Mouse (Mus musculus) ES-E14 (cell line): ENCODE measurements around the gene Scamp3. TPM values are rescaled to one million over a fixed set of nuclear protein-coding genes. Genes with fewer than 3 reads are reported as not detected.

Experiments
- DNase-seq: peaks from one replicate; pipeline ENCODE4 v3.0.0-alpha.2; 2013; ENCODE audit warnings: low read depth, low spot score
- H3K27ac ChIP-seq: 2 replicates; pipeline ENCODE4 v1.5.1; 2012; ENCODE audit warnings: low read depth, mild to moderate bottlenecking, low read length, moderate library complexity, mixed read lengths; ENCODE audit not compliant: poor library complexity, insufficient read depth, severe bottlenecking
- H3K36me3 ChIP-seq: 2 replicates; pipeline ENCODE4 v1.6.1; 2012; ENCODE audit warnings: mild to moderate bottlenecking, low read length, moderate library complexity, mixed read lengths; ENCODE audit not compliant: control insufficient read depth, poor library complexity, insufficient read depth, severe bottlenecking
- H3K4me1 ChIP-seq, 2 experiments: fragments of 150-350 bp in 1 of 2; sonication (generic) in 1 of 2; 2 replicates each; pipeline ENCODE4 v1.6.1; 2012; ENCODE audit warnings: low read length in 2 of 2, mild to moderate bottlenecking in 1 of 2, mixed read lengths in 1 of 2; ENCODE audit not compliant: control insufficient read depth in 2 of 2, insufficient read depth in 2 of 2, poor library complexity in 1 of 2
- H3K4me3 ChIP-seq, 2 experiments: fragments of 150-350 bp in 1 of 2; sonication (generic) in 1 of 2; 2 replicates each; pipeline ENCODE4 v1.5.1; 2012; ENCODE audit warnings: low read length in 2 of 2, low read depth in 1 of 2, mild to moderate bottlenecking in 1 of 2, mixed read lengths in 1 of 2; ENCODE audit not compliant: insufficient read depth in 1 of 2, poor library complexity in 1 of 2, severe bottlenecking in 1 of 2
- H3K9ac ChIP-seq: 2 replicates; pipeline ENCODE4 v1.6.1; 2012; ENCODE audit warnings: low read depth, mild to moderate bottlenecking, low read length, mixed read lengths; ENCODE audit not compliant: poor library complexity, insufficient read depth, severe bottlenecking
- H3K9me3 ChIP-seq: fragments of 150-350 bp; sonication (generic); 2 replicates; pipeline ENCODE4 v1.6.1; 2012; ENCODE audit warnings: low read depth, mild to moderate bottlenecking, low read length; ENCODE audit not compliant: control insufficient read depth, insufficient read depth
- CHD2 ChIP-seq: IDR thresholded peaks from 2 replicates; pipeline ENCODE4 v1.6.1; 2014; ENCODE audit warnings: mild to moderate bottlenecking, low read depth, low read length, inconsistent platforms
- HCFC1 ChIP-seq: IDR thresholded peaks from 2 replicates; pipeline ENCODE4 v1.6.1; 2012; ENCODE audit warnings: low read length, inconsistent platforms, borderline replicate concordance; ENCODE audit not compliant: insufficient read depth
- MAFK ChIP-seq: IDR thresholded peaks from 2 replicates; pipeline ENCODE4 v1.6.1; 2014; ENCODE audit warnings: mild to moderate bottlenecking, low read depth, low read length, inconsistent platforms; ENCODE audit not compliant: insufficient read depth
- ZC3H11A ChIP-seq: IDR thresholded peaks from 2 replicates; pipeline ENCODE4 v1.6.1; 2012; ENCODE audit warnings: low read depth, mild to moderate bottlenecking, inconsistent platforms, low read length, borderline replicate concordance
- ZNF384 ChIP-seq: IDR thresholded peaks from 2 replicates; pipeline ENCODE4 v1.6.1; 2012; ENCODE audit warnings: low read depth, low read length, inconsistent platforms
- in situ Hi-C, 2 experiments: fragments of 600-800 bp; cut with MboI; formaldehyde crosslinking; loops; one replicate each; pipeline ENCODE4 v1.15.1; 2025; ENCODE audit warnings: low sequenced_read_pairs in 2 of 2, inconsistent platforms in 1 of 2; ENCODE audit not compliant: unreplicated experiment in 2 of 2
- total RNA-seq: library from RNA; depleted of rRNA; stranded (reverse); fragments of 300-350 nt; gene quantifications from 2 replicates; pipeline ENCODE4 v1.2.3, GENCODE M21; 2012

Scamp3 gene
- total RNA-seq, 1 experiment: 83.2 TPM

DNA sequence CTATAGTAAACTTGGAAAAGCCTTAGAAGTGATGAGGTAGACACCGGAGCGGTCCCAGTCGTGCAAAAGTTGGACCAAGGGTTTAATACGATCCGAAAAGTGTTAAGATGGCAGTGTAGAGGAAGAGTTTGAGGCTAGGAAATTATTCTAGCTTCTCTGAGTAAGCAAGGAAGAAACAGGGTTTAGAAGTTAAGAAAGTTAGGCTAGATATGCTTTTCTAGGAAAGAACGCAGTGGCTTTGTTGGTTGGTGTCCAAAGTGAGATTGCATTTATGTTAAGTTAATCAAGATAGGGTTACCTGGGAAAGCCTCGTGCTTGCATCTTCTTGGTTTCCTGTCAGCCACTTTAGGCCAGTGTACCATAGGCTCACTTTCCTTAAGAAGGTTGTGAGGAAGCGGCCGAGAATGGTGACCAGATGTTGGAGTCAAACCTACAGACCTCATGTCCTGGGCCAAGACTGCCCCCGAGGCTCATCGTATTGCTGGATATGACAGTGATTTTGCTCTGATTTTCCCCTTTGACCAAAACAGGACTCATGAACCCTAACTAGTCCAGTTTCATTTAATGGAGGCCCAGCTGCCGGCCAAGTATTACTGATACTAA is 11.9 kb upstream of the Scamp3 start:
- Histone ChIP-seq H3K9ac (peak overlapping the region; percentile 97), H3K9me3 (no peaks in the 10 kb centered on the region), H3K27ac (peak overlapping the region; percentile 88), H3K36me3 (peaks cover 31% of the 10 kb centered on the region), H3K4me1 (peaks cover 5% of the 10 kb centered on the region in 2 experiments; a peak in 2 of 4 replicates), H3K4me3 (peak overlapping the region; percentile 99)
- no peak for DNase-seq
- TF ChIP-seq MAFK (no peak), ZC3H11A (no peak), CHD2 (no peak), ZNF384 (no peak), HCFC1 (no peak)
- in situ Hi-C loops: no loop called here

GRCm38 (mm10) chr3:89166945-89167344 is 10.3 kb upstream of the Scamp3 start:
- no peak for DNase-seq
- no peaks in the 10 kb centered on the region for H3K9me3 ChIP-seq
- no peak overlapping the region for H3K27ac ChIP-seq
- H3K36me3 ChIP-seq: peaks cover 40% of the 10 kb centered on the region
- in situ Hi-C loops: no loop called here
- peaks cover 5% of the 10 kb centered on the region in 2 experiments; a peak in 2 of 4 replicates for H3K4me1 ChIP-seq
- H3K4me3 ChIP-seq: no peak overlapping the region
- no peak overlapping the region for H3K9ac ChIP-seq
- TF ChIP-seq HCFC1 (no peak), CHD2 (no peak), MAFK (no peak), ZC3H11A (no peak), ZNF384 (no peak)

DNA sequence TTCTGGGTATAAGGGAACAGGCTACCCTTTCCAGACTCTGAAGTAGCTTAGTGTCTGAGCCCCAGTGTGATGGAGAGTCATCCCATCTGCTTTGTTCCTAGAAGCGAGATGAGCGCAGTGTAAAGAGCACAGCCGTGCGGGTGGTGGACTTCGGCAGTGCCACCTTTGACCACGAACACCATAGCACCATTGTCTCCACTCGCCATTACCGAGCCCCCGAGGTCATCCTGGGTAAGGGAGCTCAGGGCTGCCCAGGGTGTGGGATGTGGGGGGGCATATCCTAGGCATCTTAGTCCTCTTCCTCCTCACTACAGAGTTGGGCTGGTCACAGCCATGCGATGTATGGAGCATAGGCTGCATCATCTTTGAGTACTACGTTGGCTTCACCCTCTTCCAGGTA is 2.4 kb upstream of the Scamp3 start:
- Histone ChIP-seq H3K4me1 (peaks cover 4% of the 10 kb centered on the region in 2 experiments; a peak in 2 of 4 replicates), H3K9me3 (no peaks in the 10 kb centered on the region), H3K9ac (no peak overlapping the region), H3K27ac (no peak overlapping the region), H3K4me3 (no peak overlapping the region), H3K36me3 (peaks cover 58% of the 10 kb centered on the region)
- TF ChIP-seq MAFK (no peak), ZNF384 (no peak), HCFC1 (no peak)
- no peak for DNase-seq
- in situ Hi-C loops: no loop called here

DNA sequence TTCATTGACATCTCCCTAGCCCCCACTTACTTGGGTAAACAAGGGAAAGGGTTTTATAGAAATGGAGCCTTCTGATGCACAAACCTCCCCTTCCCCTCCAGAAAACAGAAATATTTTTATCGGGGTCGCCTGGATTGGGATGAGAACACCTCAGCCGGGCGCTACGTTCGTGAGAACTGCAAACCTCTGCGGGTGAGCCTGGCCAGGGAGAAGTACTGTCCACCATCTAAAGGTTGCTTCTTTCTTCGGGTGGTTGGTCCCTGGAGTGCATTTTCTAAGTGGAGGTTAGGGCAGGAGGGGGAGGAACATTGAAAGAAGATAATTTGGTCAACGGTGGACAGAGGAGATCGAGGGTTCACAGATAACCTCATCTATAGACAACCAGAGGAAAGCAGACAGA is 1.7 kb upstream of the Scamp3 start:
- TF ChIP-seq ZNF384 (no peak), CHD2 (no peak), HCFC1 (no peak), MAFK (no peak), ZC3H11A (no peak)
- Histone ChIP-seq H3K36me3 (peaks cover 56% of the 10 kb centered on the region), H3K4me1 (peaks cover 4% of the 10 kb centered on the region in 2 experiments; a peak in 2 of 4 replicates), H3K4me3 (no peak overlapping the region), H3K9me3 (no peaks in the 10 kb centered on the region), H3K27ac (no peak overlapping the region), H3K9ac (no peak overlapping the region)
- in situ Hi-C loops: no loop called here
- DNase-seq: no peak

DNA sequence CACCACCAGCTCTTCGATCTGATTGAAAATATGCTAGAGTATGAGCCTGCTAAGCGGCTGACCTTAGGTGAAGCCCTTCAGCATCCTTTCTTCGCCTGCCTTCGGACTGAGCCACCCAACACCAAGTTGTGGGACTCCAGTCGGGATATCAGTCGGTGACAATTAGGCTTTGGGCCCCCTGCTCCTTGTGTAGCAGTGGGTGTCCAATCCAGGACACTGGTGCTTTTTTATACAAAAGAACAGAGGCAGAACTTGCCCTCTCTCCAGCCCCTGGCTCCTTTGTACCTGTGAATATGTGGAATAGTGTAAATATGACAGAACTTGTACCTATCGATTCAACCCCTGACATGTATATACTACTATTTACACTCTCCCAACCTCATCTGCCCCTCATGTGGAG is 852 bp upstream of the Scamp3 start:
- H3K4me3 ChIP-seq: no peak overlapping the region
- H3K9ac ChIP-seq: no peak overlapping the region
- H3K36me3 ChIP-seq: peaks cover 55% of the 10 kb centered on the region

More for the DNA sequence above, 852 bp upstream of the Scamp3 start:
- in situ Hi-C loops: no loop called here
- TF ChIP-seq HCFC1: no peak
- no peak for TF ChIP-seq ZC3H11A
- TF ChIP-seq CHD2: no peak
- TF ChIP-seq ZNF384: no peak
- no peak for TF ChIP-seq MAFK
- peaks cover 4% of the 10 kb centered on the region in 2 experiments; a peak in 2 of 4 replicates for H3K4me1 ChIP-seq
- no peak overlapping the region for H3K27ac ChIP-seq
- DNase-seq: no peak
- no peaks in the 10 kb centered on the region for H3K9me3 ChIP-seq
